Mouse (Mus musculus): Measurements from ENCODE around the gene Elmo2. TPM values are rescaled to one million over a fixed set of nuclear protein-coding genes. Genes with fewer than 3 reads are reported as not detected.

The Elmo2 gene
- polyA plus RNA-seq, 1 experiment = 231 TPM

DNA sequence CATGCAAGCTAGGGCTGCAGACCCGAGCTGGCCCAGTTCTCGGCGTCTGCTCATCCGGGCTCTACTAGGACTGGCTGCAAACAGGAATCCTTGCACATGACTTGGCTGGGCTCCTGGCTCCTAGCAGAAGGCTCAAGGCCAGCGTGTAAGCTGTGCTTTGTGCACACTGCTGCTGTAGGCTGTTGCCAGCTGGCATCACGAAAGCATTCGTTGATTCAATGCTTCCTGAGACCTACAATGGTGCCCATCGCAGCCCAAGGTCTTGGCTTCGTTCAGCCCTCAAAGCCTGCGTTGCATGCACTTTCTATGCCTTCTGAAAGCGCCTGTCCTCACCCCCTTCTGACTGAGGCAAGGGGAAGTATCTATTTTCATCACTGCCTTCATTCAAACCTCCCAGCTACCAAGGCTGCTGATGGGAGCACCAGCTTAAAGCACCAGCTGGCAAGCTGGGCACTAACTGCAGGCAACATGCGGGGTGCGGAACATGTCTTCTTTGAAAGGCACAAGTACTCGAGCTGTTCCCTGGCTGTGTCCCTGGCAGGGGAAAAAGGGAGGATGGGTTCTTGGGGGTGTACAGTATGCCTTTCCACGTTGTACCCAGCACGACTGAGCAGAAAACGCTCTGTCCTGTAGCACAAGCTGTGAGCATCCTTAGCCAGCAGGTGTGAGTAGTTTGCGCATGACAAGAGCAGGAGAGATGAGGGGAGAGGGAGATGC, 37.8 kb downstream of the Elmo2 start:
- 3% methylated on average over 18 of the region's 18 CpGs for whole genome bisulfite sequencing
- TF ChIP-seq POLR2A (IDR thresholded peaks at IDR 0.05; ENCODE audit: insufficient read depth, low read depth, low read length) = no peak
- TF ChIP-seq CTCF (IDR thresholded peaks at IDR 0.05; ENCODE audit: insufficient read depth, low read depth, low read length) = no peak
- peak overlapping the region; percentile 92 for H3K27ac ChIP-seq (ENCODE audit: insufficient read depth, low read depth, low read length)
- peak overlapping the region; percentile 24 for H3K4me3 ChIP-seq (ENCODE audit: insufficient read depth, low read depth, low read length)
- H3K4me1 ChIP-seq (ENCODE audit: control insufficient read depth, insufficient read depth, low read length) = peaks cover 37% of the 10 kb centered on the region

DNA sequence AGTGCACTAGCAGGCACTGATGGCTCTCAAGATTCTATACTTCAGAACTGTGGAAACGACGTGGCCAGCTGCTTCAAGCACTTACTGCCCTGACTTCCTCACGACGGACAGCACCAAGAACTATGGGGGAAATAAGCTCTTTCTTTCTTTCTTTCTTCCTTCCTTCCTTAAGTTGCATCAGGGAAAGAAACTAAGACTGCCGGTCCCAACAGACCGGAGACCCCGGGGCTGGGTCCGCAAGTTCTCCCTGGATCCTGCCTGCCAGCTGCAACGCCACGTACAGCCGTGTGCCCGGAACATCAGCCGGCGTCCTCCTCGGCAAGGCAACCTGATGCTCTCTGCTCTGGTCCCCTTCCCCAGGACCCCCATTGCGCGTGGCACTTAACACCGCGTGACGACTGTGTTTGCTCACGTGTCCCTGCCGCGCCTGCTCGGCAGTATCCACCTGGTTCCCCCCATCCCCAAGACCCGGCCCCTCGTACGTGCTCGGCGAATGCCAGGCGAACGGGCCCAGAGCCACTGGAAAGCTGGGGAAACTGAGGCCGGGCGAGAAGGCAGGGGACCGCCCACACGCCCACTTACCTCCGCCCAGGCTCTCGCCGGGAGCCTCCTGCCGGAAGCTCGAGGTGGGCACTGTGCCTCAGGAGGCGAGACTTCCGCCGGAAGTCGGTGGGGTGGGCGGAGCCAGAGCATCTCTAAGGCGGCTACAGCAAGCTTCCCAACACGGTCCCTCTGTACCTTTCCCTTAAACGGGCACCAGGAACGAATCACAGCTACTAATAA, 38.9 kb downstream of the Elmo2 start, which contains the start of gene Slc35c2:
TSS of gene Slc35c2 (minus strand) at position 668 of the 783 bp plus-strand sequence.
- WGBS = under 1% methylated on average over 49 of the region's 49 CpGs
- peak within 1 kb of the TSS; percentile 70 for H3K4me3 ChIP-seq (ENCODE audit: insufficient read depth, low read depth, low read length)
- H3K27ac ChIP-seq (ENCODE audit: insufficient read depth, low read depth, low read length) = peak within 1 kb of the TSS; percentile 92
- 0 out of 2 replicates have a peak, but pooled peaks have one; percentile 37 for TF ChIP-seq CTCF (IDR thresholded peaks at IDR 0.05; ENCODE audit: insufficient read depth, low read depth, low read length)
- peak; percentile 83 for TF ChIP-seq POLR2A (IDR thresholded peaks at IDR 0.05; ENCODE audit: insufficient read depth, low read depth, low read length)
- peaks cover 37% of the 10 kb centered on the region for H3K4me1 ChIP-seq (ENCODE audit: control insufficient read depth, insufficient read depth, low read length)

DNA sequence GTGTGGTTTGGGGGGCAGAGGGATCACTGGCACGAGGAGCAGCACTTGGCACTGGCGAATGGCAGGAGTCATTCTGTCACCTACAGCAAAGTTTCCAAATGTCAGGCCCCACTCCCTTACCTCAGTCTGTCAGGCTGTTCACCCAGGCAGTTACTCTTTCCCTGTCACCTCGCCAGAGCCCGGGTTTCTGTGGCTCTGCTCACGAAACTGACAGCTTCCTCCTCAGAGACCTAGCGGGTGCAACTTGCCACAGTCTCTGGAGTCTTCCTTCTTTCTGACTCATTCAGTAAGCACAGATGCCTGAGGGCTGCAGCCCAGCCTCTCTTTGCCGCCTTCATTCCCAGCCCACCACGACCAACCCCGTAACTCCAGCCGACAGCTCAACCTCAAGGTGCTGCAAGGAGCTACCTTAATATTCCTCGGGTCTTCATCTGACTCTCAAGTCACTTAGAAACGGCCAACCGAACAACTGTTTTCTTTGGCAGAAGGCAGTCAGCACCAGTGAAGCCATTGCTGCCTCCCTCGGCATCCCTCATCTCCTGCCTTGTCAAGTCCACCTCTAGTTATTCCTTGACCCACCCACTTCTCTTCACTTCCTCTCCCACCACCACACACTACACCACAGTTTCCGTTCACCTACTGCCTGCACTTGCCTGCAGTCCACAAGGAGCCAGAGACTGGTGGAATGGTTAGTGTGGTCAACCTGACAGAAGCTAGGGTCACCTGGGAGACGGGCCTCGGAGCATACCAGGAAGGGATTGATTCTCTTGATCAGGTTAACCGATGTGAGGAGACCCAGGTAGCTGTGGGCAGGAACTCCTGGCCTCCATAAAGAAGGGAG, 39.7 kb downstream of the Elmo2 start:
- peaks cover 42% of the 10 kb centered on the region for H3K4me1 ChIP-seq (ENCODE audit: control insufficient read depth, insufficient read depth, low read length)
- 42% methylated on average over 18 of the region's 18 CpGs for WGBS
- H3K4me3 ChIP-seq (ENCODE audit: insufficient read depth, low read depth, low read length) = peak overlapping the region; percentile 70
- TF ChIP-seq POLR2A (IDR thresholded peaks at IDR 0.05; ENCODE audit: insufficient read depth, low read depth, low read length) = no peak
- no peak for TF ChIP-seq CTCF (IDR thresholded peaks at IDR 0.05; ENCODE audit: insufficient read depth, low read depth, low read length)
- H3K27ac ChIP-seq (ENCODE audit: insufficient read depth, low read depth, low read length) = no peak overlapping the region

DNA sequence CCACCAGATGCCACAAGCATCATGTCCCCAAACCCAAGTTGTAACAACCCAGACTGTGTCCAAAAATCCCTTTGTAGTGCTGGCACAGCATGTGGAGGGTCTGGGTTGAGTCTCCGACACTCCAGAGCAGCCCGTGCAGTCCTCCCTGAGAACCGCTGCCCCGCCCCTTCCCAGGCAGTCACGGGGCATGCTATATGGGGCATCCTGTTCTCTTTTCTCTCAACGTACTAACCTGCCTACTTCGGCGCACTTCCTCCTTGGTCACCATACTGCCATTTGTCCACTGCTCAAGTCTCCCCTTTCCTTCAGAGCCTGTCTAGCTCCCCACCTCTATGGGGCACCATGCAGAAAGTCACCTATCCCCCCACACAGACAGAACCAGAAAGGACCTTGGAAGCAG, 40.7 kb downstream of the Elmo2 start:
- no peak for TF ChIP-seq POLR2A (IDR thresholded peaks at IDR 0.05; ENCODE audit: insufficient read depth, low read depth, low read length)
- no peak for TF ChIP-seq CTCF (IDR thresholded peaks at IDR 0.05; ENCODE audit: insufficient read depth, low read depth, low read length)
- WGBS = 86% methylated on average over 8 of the region's 8 CpGs
- Histone ChIP-seq H3K27ac (ENCODE audit: insufficient read depth, low read depth, low read length) (no peak overlapping the region), H3K4me3 (ENCODE audit: insufficient read depth, low read depth, low read length) (no peak overlapping the region), H3K4me1 (ENCODE audit: control insufficient read depth, insufficient read depth, low read length) (peaks cover 42% of the 10 kb centered on the region)

DNA sequence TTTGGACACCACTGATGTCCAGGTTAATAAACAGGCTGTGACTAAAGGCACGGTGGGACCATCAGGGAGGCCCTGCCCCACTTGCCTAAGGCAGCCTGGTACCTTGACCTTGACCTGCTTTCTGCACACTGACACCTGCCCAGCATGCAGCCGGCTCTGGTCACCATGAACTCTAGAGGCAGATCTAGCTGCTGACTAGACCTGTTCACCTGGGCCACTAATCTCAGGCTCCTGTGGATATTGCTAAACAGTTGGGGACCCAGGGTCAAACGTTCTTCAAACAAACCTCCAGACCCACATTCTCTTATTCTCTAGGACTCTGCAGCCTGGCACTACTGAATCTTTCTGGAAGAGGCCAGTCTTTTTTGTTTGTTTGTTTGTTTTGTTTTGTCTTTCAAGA, 41.2 kb downstream of the Elmo2 start:
- H3K4me3 ChIP-seq (ENCODE audit: insufficient read depth, low read depth, low read length) = no peak overlapping the region

DNA sequence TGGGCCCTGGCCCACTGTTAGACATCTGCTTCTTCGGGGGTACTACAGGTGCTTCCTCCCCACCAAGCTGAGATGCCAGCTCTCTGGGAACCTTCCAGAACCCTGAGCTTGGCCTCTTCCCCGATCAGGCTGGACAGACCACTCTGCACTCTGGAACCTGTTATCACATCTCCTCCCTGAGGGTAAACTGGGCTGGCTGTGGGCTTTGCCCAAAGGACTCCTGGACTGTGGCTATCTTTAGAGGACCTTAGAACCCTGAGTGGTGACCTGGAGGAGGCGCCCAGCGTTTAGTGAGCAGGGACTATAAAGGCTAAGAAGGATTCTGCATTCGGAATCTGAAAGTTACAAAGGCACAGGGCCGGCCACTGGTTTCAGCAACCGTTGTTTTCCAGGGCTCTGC, 41.9 kb downstream of the Elmo2 start:
- no peak overlapping the region for H3K27ac ChIP-seq (ENCODE audit: insufficient read depth, low read depth, low read length)
- 91% methylated on average over 7 of the region's 7 CpGs for WGBS
- peaks cover 32% of the 10 kb centered on the region for H3K4me1 ChIP-seq (ENCODE audit: control insufficient read depth, insufficient read depth, low read length)
- no peak for TF ChIP-seq CTCF (IDR thresholded peaks at IDR 0.05; ENCODE audit: insufficient read depth, low read depth, low read length)
- no peak for TF ChIP-seq POLR2A (IDR thresholded peaks at IDR 0.05; ENCODE audit: insufficient read depth, low read depth, low read length)
- H3K4me3 ChIP-seq (ENCODE audit: insufficient read depth, low read depth, low read length) = no peak overlapping the region

More for the DNA sequence above, 41.2 kb downstream of the Elmo2 start:
- TF ChIP-seq CTCF (IDR thresholded peaks at IDR 0.05; ENCODE audit: insufficient read depth, low read depth, low read length) = no peak
- no peak for TF ChIP-seq POLR2A (IDR thresholded peaks at IDR 0.05; ENCODE audit: insufficient read depth, low read depth, low read length)
- Histone ChIP-seq H3K27ac (ENCODE audit: insufficient read depth, low read depth, low read length) (no peak overlapping the region), H3K4me1 (ENCODE audit: control insufficient read depth, insufficient read depth, low read length) (peaks cover 39% of the 10 kb centered on the region)
- 87% methylated on average over 3 of the region's 3 CpGs for WGBS

DNA sequence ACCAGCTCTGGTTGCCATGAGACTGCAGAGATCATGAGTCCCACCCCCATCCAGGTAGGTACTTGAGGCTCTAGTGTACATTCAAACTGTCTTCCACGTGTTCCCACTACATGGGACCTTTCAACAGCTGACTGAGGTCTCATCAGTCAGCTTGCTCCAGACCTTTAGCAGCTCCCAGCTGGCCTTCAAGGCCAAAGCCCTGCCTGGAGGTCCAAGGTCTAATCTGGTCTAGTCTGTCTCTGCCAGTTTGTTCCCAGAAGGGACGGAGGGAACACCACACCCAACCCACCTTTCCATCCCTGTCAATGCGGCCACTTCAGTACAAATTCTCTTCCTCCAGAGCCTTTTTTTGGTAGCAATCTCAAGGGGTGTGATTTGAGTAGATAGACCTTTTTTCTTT, 42.6 kb downstream of the Elmo2 start:
- TF ChIP-seq CTCF (IDR thresholded peaks at IDR 0.05; ENCODE audit: insufficient read depth, low read depth, low read length) = no peak
- TF ChIP-seq POLR2A (IDR thresholded peaks at IDR 0.05; ENCODE audit: insufficient read depth, low read depth, low read length) = no peak
- Histone ChIP-seq H3K4me3 (ENCODE audit: insufficient read depth, low read depth, low read length) (no peak overlapping the region), H3K4me1 (ENCODE audit: control insufficient read depth, insufficient read depth, low read length) (peaks cover 26% of the 10 kb centered on the region), H3K27ac (ENCODE audit: insufficient read depth, low read depth, low read length) (no peak overlapping the region)
- 93% methylated on average over 3 of the region's 3 CpGs for WGBS

DNA sequence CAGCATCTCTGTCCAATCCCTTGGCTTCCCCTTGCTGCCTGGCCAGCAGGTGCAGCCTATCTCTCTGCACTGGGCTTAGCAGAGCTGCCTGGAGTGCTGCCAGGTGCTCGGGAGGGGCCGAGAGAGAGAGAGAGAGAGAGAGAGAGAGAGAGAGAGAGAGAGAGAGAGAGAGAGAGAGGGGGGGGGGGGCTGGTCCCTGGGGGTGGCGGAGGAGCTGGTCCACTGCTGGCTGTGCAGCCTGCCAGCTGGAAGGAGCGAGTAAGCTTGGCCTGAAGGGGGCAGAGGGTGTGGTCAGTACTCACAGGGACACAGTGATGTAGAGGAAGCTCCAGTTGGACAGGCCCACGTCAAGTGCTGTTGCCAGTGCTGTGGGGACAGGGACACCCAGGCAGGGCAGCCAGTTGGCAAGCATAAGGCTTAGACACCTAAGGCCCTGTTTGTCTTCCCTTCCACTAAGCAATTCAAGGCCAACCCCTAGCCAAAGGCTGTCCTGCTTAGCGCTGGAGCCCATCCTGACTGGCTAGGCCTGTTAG, 44.4 kb downstream of the Elmo2 start:
- TF ChIP-seq CTCF (IDR thresholded peaks at IDR 0.05; ENCODE audit: insufficient read depth, low read depth, low read length) (no peak), POLR2A (IDR thresholded peaks at IDR 0.05; ENCODE audit: insufficient read depth, low read depth, low read length) (no peak)
- WGBS = 42% methylated on average over 6 of the region's 6 CpGs
- H3K27ac ChIP-seq (ENCODE audit: insufficient read depth, low read depth, low read length) = no peak overlapping the region
- H3K4me1 ChIP-seq (ENCODE audit: control insufficient read depth, insufficient read depth, low read length) = peaks cover 18% of the 10 kb centered on the region
- H3K4me3 ChIP-seq (ENCODE audit: insufficient read depth, low read depth, low read length) = no peak overlapping the region

All from olfactory bulb, adult 2 months (tissue).